Mouse (Mus musculus) ES-Bruce4 (cell line): Measurements from ENCODE around the gene Chil3. TPM values are rescaled to one million over a fixed set of nuclear protein-coding genes. Genes with fewer than 3 reads are reported as not detected.
"Not testable (repeated sequence)": the region's sequence is repeated elsewhere in the genome, so short reads cannot be mapped to it uniquely, and the experiment has no call there.

Source experiments
- H3K27ac ChIP-seq: 2 replicates; pipeline ENCODE4 v1.5.1; 2012; ENCODE audit warnings: low read length, inconsistent platforms; ENCODE audit not compliant: insufficient read depth
- H3K27me3 ChIP-seq: 2 replicates; pipeline ENCODE4 v1.6.1; 2012; ENCODE audit warnings: mild to moderate bottlenecking, low read length, inconsistent platforms; ENCODE audit not compliant: control insufficient read depth, poor library complexity, insufficient read depth, severe bottlenecking
- H3K36me3 ChIP-seq: 2 replicates; pipeline ENCODE4 v1.6.1; 2012; ENCODE audit warnings: inconsistent platforms, mild to moderate bottlenecking, low read length, moderate library complexity; ENCODE audit not compliant: control insufficient read depth, poor library complexity, insufficient read depth, severe bottlenecking
- H3K4me1 ChIP-seq: one replicate; pipeline ENCODE4 v1.8.1; 2011; ENCODE audit warnings: low read length; ENCODE audit not compliant: control insufficient read depth, insufficient read depth
- H3K4me3 ChIP-seq: 2 replicates; pipeline ENCODE4 v1.5.1; 2011; ENCODE audit warnings: low read depth, mild to moderate bottlenecking, low read length
- H3K9ac ChIP-seq: 2 replicates; pipeline ENCODE4 v1.6.1; 2012; ENCODE audit warnings: low read depth, mild to moderate bottlenecking, inconsistent platforms; ENCODE audit not compliant: poor library complexity, severe bottlenecking
- H3K9me3 ChIP-seq: replicated peaks from 2 replicates; pipeline ENCODE4 v1.6.1; 2012; ENCODE audit warnings: mild to moderate bottlenecking, low read length, inconsistent platforms; ENCODE audit not compliant: control insufficient read depth, poor library complexity, insufficient read depth, severe bottlenecking
- CTCF ChIP-seq: IDR thresholded peaks from one replicate; pipeline ENCODE4 v1.8.1; 2011; ENCODE audit warnings: low read depth, low read length
- EP300 ChIP-seq: IDR thresholded peaks from 2 replicates; pipeline ENCODE4 v1.6.1; 2011; ENCODE audit warnings: low read depth, low read length; ENCODE audit not compliant: insufficient read depth
- POLR2A ChIP-seq: IDR thresholded peaks from one replicate; pipeline ENCODE4 v1.8.1; 2011; ENCODE audit warnings: low read length; ENCODE audit not compliant: insufficient read depth
- polyA plus RNA-seq: library from polyadenylated mRNA; stranded (reverse); fragments of >200 nt; gene quantifications from 2 replicates; pipeline ENCODE4 v1.2.4, GENCODE M21; 2011; ENCODE audit warnings: low read depth; ENCODE audit not compliant: missing spikeins, insufficient read depth, insufficient read length

Gene Chil3
- polyA plus RNA-seq = not detected in 2 replicates

DNA sequence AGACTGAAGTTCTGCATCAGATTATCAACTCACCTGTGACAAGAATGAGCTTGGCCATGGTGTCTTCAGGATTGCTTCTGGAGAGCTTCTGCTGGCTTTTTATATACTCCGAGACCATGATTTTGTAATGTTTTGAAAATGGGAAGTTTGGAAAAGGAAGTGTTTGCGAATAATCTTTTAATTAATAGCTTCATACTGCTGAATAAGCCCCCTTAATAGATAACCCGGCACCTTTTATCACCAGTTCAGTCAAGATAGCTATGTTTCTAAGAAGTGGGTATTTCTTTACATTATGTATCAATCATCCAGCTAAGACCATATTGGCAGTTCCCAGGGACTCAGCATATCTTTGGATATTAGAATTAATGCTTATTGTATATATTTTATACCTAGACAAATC is at the start of gene Chil3:
Chil3 (minus strand) TSS at position 101 of the 400 bp plus-strand sequence.
- TF ChIP-seq EP300 (no peak), CTCF (no peak), POLR2A (no peak)
- Histone ChIP-seq H3K9ac (no peak within 1 kb of the TSS), H3K4me3 (no peak within 1 kb of the TSS), H3K27me3 (no peaks in the 10 kb centered on the region), H3K9me3 (no peaks in the 10 kb centered on the region), H3K4me1 (no peaks in the 10 kb centered on the region), H3K27ac (no peak within 1 kb of the TSS), H3K36me3 (no peaks in the 10 kb centered on the region)

DNA sequence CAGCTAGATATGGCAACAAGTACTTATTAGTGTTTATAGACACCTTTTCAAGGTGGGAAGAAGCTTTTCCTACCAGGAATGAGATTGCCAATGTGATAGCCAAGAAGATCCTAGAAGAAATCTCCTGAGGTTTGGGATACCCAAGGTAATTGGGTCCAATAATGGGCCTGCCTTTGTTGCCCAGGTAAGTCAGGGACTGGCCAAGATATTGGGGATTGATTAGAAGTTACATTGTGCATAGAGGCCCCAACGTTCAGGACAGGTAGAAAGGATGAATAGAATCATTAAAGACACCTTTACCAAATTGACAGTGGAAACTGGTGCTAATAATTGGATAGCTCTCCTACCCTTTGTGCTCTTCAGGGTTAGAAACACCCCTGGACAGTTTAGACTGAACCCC is 30.7 kb upstream of the Chil3 start:
- H3K4me1 ChIP-seq, H3K27me3 ChIP-seq, H3K9ac ChIP-seq, H3K36me3 ChIP-seq, H3K9me3 ChIP-seq, H3K4me3 ChIP-seq, H3K27ac ChIP-seq: not testable (repeated sequence)

DNA sequence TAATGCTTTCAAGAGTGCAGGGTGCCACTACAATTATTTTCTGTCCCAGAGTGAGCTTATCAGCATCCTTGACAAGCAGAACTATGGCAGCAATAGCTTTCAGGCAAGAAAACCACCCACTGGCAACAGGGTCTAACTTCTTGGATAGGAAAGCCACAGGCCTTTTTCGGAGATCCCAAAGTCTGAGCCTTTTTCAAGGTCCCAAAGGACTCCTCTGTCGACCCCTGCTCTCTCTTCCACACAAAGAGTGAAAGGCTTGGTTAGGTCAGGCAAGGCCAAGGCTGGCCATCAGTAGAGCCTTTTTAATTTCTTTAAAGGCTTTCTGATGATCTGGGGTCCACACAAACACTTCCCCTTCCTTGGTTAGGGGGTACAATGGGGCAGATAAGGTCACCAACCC is 29.9 kb upstream of the Chil3 start:
- H3K9me3 ChIP-seq, H3K27ac ChIP-seq, H3K4me3 ChIP-seq, H3K9ac ChIP-seq, H3K4me1 ChIP-seq, H3K27me3 ChIP-seq, H3K36me3 ChIP-seq: not testable (repeated sequence)

DNA sequence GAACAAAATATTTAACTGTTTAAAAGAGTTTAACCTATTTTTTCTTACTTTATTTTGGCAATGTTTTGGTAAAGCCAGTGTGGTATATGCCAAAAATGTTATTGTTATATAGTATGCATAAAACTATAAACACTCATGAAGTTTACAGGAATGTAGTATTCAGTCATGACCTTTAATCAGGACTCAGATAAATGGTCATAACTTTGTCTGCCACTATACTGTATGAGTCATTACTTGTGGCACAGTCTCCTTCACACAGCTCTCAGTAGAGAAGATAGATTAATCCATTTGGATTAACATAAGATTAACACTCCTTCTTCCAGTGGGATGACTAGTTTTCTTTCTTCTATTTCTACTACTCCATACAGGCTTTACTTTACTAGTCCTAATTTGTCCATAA is 28.9 kb upstream of the Chil3 start:
- Histone ChIP-seq H3K27ac (no peak overlapping the region), H3K4me3 (no peak overlapping the region), H3K9ac (no peak overlapping the region), H3K36me3 (no peaks in the 10 kb centered on the region), H3K9me3 (peaks cover 4% of the 10 kb centered on the region), H3K4me1 (no peaks in the 10 kb centered on the region), H3K27me3 (no peaks in the 10 kb centered on the region)
- TF ChIP-seq EP300 = no peak
- TF ChIP-seq CTCF = no peak
- no peak for TF ChIP-seq POLR2A

DNA sequence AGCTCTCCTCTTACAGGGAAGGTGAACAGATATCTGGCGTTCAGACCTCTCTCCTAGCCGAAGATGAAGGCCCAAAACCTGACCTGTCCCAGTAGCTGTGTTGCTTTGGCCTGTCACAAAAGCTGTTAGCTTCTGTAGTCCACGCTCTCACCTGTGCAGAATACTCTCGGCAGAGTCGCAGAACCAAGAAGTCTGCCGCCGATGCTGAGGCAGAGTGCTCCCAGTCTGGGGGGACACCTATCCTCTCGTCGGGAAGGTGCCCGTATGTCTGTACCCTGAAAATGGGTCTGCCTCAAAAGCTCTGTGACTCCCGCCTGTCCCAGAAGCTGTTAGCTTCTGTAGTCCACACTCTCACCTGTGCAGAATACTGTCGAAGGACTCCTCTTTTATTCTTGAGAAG is 28.1 kb upstream of the Chil3 start:
- Histone ChIP-seq H3K27me3 (no peaks in the 10 kb centered on the region), H3K4me3 (no peak overlapping the region), H3K9me3 (peaks cover 4% of the 10 kb centered on the region), H3K4me1 (no peaks in the 10 kb centered on the region), H3K9ac (no peak overlapping the region), H3K27ac (no peak overlapping the region), H3K36me3 (no peaks in the 10 kb centered on the region)
- TF ChIP-seq POLR2A (no peak), EP300 (no peak), CTCF (no peak)

DNA sequence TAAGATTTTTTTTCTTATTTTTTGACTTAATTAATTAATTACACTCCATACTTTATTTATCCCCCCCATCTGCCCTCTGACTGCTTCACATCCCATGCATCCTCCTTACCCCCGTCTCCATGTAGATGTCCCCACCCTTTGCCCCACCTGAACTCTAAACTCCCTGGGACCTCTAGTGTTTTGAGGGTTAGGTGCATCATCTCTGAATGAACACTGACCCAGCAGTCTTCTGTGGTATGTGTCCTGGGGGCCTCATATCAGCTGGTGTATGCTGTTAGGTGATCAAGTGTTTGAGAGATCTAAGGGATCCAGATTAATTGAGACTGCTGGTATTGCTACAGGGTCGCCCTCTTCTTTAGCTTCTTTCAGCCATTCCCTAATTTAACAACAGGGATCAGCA is 20.6 kb upstream of the Chil3 start:
- Histone ChIP-seq H3K36me3 (no peaks in the 10 kb centered on the region), H3K9ac (no peak overlapping the region), H3K27ac (no peak overlapping the region), H3K27me3 (no peaks in the 10 kb centered on the region), H3K9me3 (peaks cover 36% of the 10 kb centered on the region), H3K4me3 (no peak overlapping the region), H3K4me1 (no peaks in the 10 kb centered on the region)
- TF ChIP-seq EP300 (no peak), POLR2A (no peak), CTCF (no peak)
